Mouse (Mus musculus) limb, embryonic 12.5 days (tissue): ENCODE results near the gene 1700016K19Rik. TPM values are rescaled to one million over a fixed set of nuclear protein-coding genes. Genes with fewer than 3 reads are reported as not detected.
"Not testable (repeated sequence)": the region's sequence is repeated elsewhere in the genome, so short reads cannot be mapped to it uniquely, and the experiment has no call there.

Source experiments
- ATAC-seq: fragments of 200-750 bp; cut with Nextera tagmentation; 2 replicates; pipeline ENCODE4 v1.8.0; 2017; ENCODE audit warnings: low read depth, moderate TSS enrichment; ENCODE audit not compliant: insufficient number of reproducible peaks, insufficient read depth, low FRiP score, low TSS enrichment
- H3K27ac ChIP-seq: fragments of 300-500 bp; sonication (generic); 2 replicates; pipeline ENCODE4 v1.5.1; 2016; ENCODE audit warnings: mild to moderate bottlenecking, moderate library complexity
- H3K27me3 ChIP-seq: fragments of 300-500 bp; sonication (generic); 2 replicates; pipeline ENCODE4 v1.6.1; 2016; ENCODE audit warnings: mild to moderate bottlenecking, moderate library complexity
- H3K36me3 ChIP-seq: fragments of 300-500 bp; sonication (generic); 2 replicates; pipeline ENCODE4 v1.6.1; 2016; ENCODE audit warnings: mild to moderate bottlenecking, moderate library complexity
- H3K4me1 ChIP-seq: fragments of 300-500 bp; sonication (generic); replicated peaks from 2 replicates; pipeline ENCODE4 v1.6.1; 2016
- H3K4me2 ChIP-seq: fragments of 300-500 bp; sonication (generic); 2 replicates; pipeline ENCODE4 v1.6.1; 2016; ENCODE audit warnings: mild to moderate bottlenecking, moderate library complexity
- H3K4me3 ChIP-seq: fragments of 300-500 bp; sonication (generic); replicated peaks from 2 replicates; pipeline ENCODE4 v1.5.1; 2016; ENCODE audit warnings: mild to moderate bottlenecking
- H3K9ac ChIP-seq: fragments of 300-500 bp; sonication (generic); replicated peaks from 2 replicates; pipeline ENCODE4 v1.6.1; 2016; ENCODE audit warnings: mild to moderate bottlenecking, moderate library complexity
- H3K9me3 ChIP-seq: fragments of 300-500 bp; sonication (generic); 2 replicates; pipeline ENCODE4 v1.6.1; 2016; ENCODE audit warnings: mild to moderate bottlenecking, moderate library complexity
- WGBS: fragments of 180-500 bp; shearing (Covaris S2); methylation state at CpG from one replicate; pipeline ENCODE4 v1.1.7; 2016; 5-methylcytosine and 5-hydroxymethylcytosine counted together
- polyA plus RNA-seq: library from polyadenylated mRNA; unstranded; fragments of >200 nt; fragmentation: Nextera tagmentation; extraction: Ambion mirVana; gene quantifications from 2 replicates; pipeline ENCODE4 v1.2.1, GENCODE M21; 2016

1700016K19Rik gene
- polyA plus RNA-seq, 1 experiment from 2014 or later, result 0.23 TPM

GRCm38 (mm10) chr11:75985948-75986347 lies 13.8 kb upstream of the 1700016K19Rik start:
- no peak overlapping the region for H3K27ac ChIP-seq

DNA sequence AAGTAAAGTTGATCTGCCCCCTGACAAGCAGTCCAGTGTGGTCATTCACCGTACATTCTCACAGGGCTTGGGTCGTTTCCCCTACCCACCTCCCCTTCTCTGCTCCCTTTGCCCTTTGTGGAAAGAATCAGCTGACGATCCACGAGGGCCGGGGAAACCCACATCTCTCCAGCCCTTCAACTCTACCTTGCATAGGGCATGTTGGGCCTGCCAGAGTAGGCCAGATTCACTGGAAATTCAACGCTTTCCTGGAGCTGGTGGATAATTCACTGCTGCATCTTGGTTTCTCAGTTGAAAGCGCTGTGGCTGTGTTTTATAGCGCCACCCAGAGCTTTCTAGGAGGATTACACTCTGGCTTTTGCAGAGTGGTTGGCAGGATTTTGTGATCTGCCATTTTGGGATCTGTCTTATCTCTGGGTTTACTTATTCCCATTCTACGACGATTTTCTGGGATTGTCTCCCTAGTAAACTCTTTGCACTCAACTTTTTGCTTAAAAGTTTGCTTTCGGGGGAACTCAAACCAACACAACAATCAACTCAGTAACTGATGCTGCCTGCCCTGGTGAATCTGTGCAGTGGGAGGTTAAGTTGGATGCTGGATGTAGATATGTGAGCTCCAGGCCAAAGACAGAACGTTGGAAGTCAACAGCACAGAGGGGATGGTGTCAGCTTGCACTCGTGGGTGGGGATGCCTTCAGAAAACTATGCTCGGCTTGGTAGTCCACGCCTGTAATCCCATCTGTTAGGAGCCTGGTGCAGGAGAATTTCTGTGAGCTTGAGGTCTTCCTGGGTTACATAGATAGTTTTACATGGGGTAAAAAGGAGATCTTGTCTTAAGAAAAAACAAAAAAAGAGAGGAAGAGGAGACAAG lies 8.5 kb upstream of the 1700016K19Rik start:
- Histone ChIP-seq H3K36me3 (no peaks in the 10 kb centered on the region), H3K27ac (no peak overlapping the region), H3K9me3 (no peaks in the 10 kb centered on the region), H3K9ac (no peak overlapping the region), H3K4me1 (no peaks in the 10 kb centered on the region), H3K4me2 (no peak overlapping the region), H3K27me3 (no peaks in the 10 kb centered on the region), H3K4me3 (no peak overlapping the region)
- no peak for ATAC-seq
- 76% methylated on average over 15 of the region's 15 CpGs for WGBS

More at GRCm38 (mm10) chr11:75985948-75986347, 13.8 kb upstream of the 1700016K19Rik start:
- ATAC-seq, result no peak
- Histone ChIP-seq H3K9ac (no peak overlapping the region), H3K9me3 (no peaks in the 10 kb centered on the region), H3K4me3 (no peak overlapping the region), H3K4me1 (no peaks in the 10 kb centered on the region), H3K27me3 (no peaks in the 10 kb centered on the region), H3K4me2 (no peak overlapping the region), H3K36me3 (no peaks in the 10 kb centered on the region)
- 71% methylated on average over 7 of the region's 7 CpGs for WGBS

GRCm38 (mm10) chr11:75991911-75992310 lies 7.8 kb upstream of the 1700016K19Rik start:
- H3K9me3 ChIP-seq, result no peaks in the 10 kb centered on the region
- no peak overlapping the region for H3K9ac ChIP-seq
- H3K4me3 ChIP-seq, result no peak overlapping the region
- H3K27ac ChIP-seq, result no peak overlapping the region
- no peaks in the 10 kb centered on the region for H3K27me3 ChIP-seq
- no peaks in the 10 kb centered on the region for H3K4me1 ChIP-seq
- no peak for ATAC-seq
- no peak overlapping the region for H3K4me2 ChIP-seq
- H3K36me3 ChIP-seq, result no peaks in the 10 kb centered on the region
- 86% methylated on average over 8 of the region's 8 CpGs for WGBS

GRCm38 (mm10) chr11:75992481-75992880 lies 7.2 kb upstream of the 1700016K19Rik start:
- H3K36me3 ChIP-seq, result no peaks in the 10 kb centered on the region
- no peaks in the 10 kb centered on the region for H3K27me3 ChIP-seq

GRCm38 (mm10) chr11:75994357-75994756 lies 5.4 kb upstream of the 1700016K19Rik start:
- no peak overlapping the region for H3K9ac ChIP-seq
- WGBS, result 53% methylated on average over 9 of the region's 9 CpGs
- ATAC-seq, result no peak
- no peaks in the 10 kb centered on the region for H3K36me3 ChIP-seq
- no peak overlapping the region for H3K4me2 ChIP-seq
- no peak overlapping the region for H3K4me3 ChIP-seq
- no peaks in the 10 kb centered on the region for H3K9me3 ChIP-seq
- H3K27me3 ChIP-seq, result peaks cover 5% of the 10 kb centered on the region; the same call in 1 of the 2 replicates
- H3K27ac ChIP-seq, result no peak overlapping the region
- peaks cover under 1% of the 10 kb centered on the region; the same call in 1 of the 2 replicates for H3K4me1 ChIP-seq

More at GRCm38 (mm10) chr11:75992481-75992880, 7.2 kb upstream of the 1700016K19Rik start:
- Histone ChIP-seq H3K27ac (no peak overlapping the region), H3K4me2 (no peak overlapping the region), H3K4me1 (no peaks in the 10 kb centered on the region), H3K4me3 (no peak overlapping the region), H3K9me3 (no peaks in the 10 kb centered on the region), H3K9ac (no peak overlapping the region)
- no peak for ATAC-seq
- 86% methylated on average over 8 of the region's 8 CpGs for WGBS

GRCm38 (mm10) chr11:76000701-76001100 lies 989 bp downstream of the 1700016K19Rik start:
- Histone ChIP-seq H3K4me2 (no peak overlapping the region), H3K9ac (no peak overlapping the region), H3K9me3 (no peaks in the 10 kb centered on the region), H3K27me3 (peaks cover 24% of the 10 kb centered on the region), H3K4me1 (peaks cover 3% of the 10 kb centered on the region; the same call in 1 of the 2 replicates), H3K4me3 (no peak overlapping the region), H3K27ac (no peak overlapping the region), H3K36me3 (no peaks in the 10 kb centered on the region)
- WGBS, result 86% methylated on average over 5 of the region's 5 CpGs
- no peak for ATAC-seq

DNA sequence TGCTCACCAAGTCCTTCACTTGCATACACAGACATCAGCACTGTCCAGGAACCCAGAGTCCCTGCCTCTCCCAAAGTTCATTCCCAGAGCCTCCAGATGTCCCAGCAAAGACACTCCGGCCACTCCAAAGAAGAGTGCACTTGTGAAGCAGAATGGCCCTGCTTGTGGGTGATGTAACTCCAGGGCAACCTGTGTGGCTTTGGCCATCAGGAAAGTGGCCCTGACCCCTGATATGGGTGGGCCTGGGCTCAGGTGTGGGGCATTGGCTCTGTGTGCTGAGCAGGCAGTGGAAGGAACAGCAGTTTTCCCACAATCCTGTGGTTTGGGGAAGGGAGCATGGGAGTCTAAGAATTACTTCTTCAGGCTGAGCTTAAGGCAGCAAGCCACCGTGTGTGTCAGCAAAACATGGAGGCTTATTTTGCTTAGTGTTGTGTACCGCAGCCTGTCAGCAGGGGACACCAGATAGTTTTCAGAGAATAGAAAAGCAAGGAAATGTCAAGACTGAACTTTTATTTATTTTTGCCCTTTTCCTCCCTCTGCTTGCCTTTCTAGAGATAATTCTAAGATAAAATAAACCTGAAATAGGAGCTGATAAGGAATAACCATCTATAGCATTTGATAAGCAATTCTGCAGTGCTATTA lies 1.6 kb downstream of the 1700016K19Rik start:
- WGBS, result 60% methylated on average over 3 of the region's 3 CpGs
- H3K27me3 ChIP-seq, result peaks cover 24% of the 10 kb centered on the region
- no peak overlapping the region for H3K27ac ChIP-seq

GRCm38 (mm10) chr11:76004276-76004675 lies 4.6 kb downstream of the 1700016K19Rik start:
- H3K9me3 ChIP-seq, H3K9ac ChIP-seq, H3K36me3 ChIP-seq, ATAC-seq, H3K4me2 ChIP-seq, H3K27ac ChIP-seq, H3K4me1 ChIP-seq, H3K4me3 ChIP-seq: not testable (repeated sequence)
- 87% methylated on average over 7 of the region's 7 CpGs for WGBS
- peaks cover 19% of the 10 kb centered on the region for H3K27me3 ChIP-seq

More for the DNA sequence above, 1.6 kb downstream of the 1700016K19Rik start:
- Histone ChIP-seq H3K4me2 (no peak overlapping the region), H3K4me3 (no peak overlapping the region), H3K9ac (no peak overlapping the region), H3K36me3 (no peaks in the 10 kb centered on the region), H3K4me1 (peaks cover 3% of the 10 kb centered on the region; the same call in 1 of the 2 replicates), H3K9me3 (no peaks in the 10 kb centered on the region)
- ATAC-seq, result no peak

GRCm38 (mm10) chr11:76008162-76008561 lies 8.4 kb downstream of the 1700016K19Rik start:
- H3K4me3 ChIP-seq, result no peak overlapping the region
- ATAC-seq, result no peak
- 74% methylated on average over 2 of the region's 2 CpGs for WGBS
- H3K9me3 ChIP-seq, result no peaks in the 10 kb centered on the region
- H3K27ac ChIP-seq, result no peak overlapping the region
- no peaks in the 10 kb centered on the region for H3K36me3 ChIP-seq
- H3K27me3 ChIP-seq, result no peaks in the 10 kb centered on the region
- H3K4me1 ChIP-seq, result no peaks in the 10 kb centered on the region
- no peak overlapping the region for H3K9ac ChIP-seq
- H3K4me2 ChIP-seq, result no peak overlapping the region

DNA sequence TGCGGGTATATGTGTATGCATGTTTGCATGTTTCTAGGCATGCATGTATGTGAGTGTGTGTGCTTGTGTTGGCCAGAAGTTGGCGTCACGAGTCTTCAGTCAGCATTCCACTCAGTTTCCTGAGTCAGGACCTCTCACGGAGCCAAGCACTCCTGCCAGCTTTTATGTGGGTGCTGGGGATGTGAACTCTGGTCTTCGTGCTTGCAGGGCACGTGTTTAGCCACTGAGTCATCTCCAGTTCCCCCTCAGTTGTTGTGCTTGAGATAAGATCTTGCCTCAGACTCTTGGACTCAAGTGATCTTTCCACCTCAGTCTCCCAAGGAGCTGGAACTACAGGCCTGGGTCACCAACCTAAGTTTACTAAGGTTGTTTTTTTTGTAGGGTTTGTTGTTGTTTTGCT lies 9.4 kb downstream of the 1700016K19Rik start:
- Histone ChIP-seq H3K27me3 (no peaks in the 10 kb centered on the region), H3K4me2 (no peak overlapping the region), H3K27ac (no peak overlapping the region), H3K9ac (no peak overlapping the region), H3K36me3 (no peaks in the 10 kb centered on the region), H3K4me1 (no peaks in the 10 kb centered on the region), H3K4me3 (no peak overlapping the region), H3K9me3 (no peaks in the 10 kb centered on the region)
- ATAC-seq, result no peak
- WGBS, result 85% methylated on average over 6 of the region's 6 CpGs

- 78% methylated on average over 9 of the region's 9 CpGs for WGBS
- H3K27ac ChIP-seq, result no peak overlapping the region
- H3K9me3 ChIP-seq, result no peaks in the 10 kb centered on the region
- H3K27me3 ChIP-seq, result no peaks in the 10 kb centered on the region
- no peak overlapping the region for H3K4me2 ChIP-seq
- H3K36me3 ChIP-seq, result no peaks in the 10 kb centered on the region
- no peaks in the 10 kb centered on the region for H3K4me1 ChIP-seq
- no peak for ATAC-seq
- H3K9ac ChIP-seq, result no peak overlapping the region
- no peak overlapping the region for H3K4me3 ChIP-seq
Observed at GRCm38 (mm10) chr11:76010838-76011624, 11.3 kb downstream of the 1700016K19Rik start.
